Mouse (Mus musculus): ENCODE measurements around the gene Tmem184a.

Tmem184a gene

GRCm38 (mm10) chr5:139794137-139794536, 25.6 kb downstream of the Tmem184a start:
- no peak for DNase-seq (ENCODE audit: extremely low spot score, low read depth, low spot score)

GRCm38 (mm10) chr5:139793338-139794089, 26.2 kb downstream of the Tmem184a start:
- DNase-seq (ENCODE audit: extremely low spot score, low read depth, low spot score): no peak

GRCm38 (mm10) chr5:139792966-139793337, 26.8 kb downstream of the Tmem184a start:
- DNase-seq (ENCODE audit: extremely low spot score, low read depth, low spot score): no peak

- no peak for DNase-seq (ENCODE audit: extremely low spot score, low read depth, low spot score)
Observed at GRCm38 (mm10) chr5:139792159-139792775, 27.4 kb downstream of the Tmem184a start.

- DNase-seq (ENCODE audit: extremely low spot score, low read depth, low spot score): peak; percentile 71
Observed at GRCm38 (mm10) chr5:139791227-139792158, 28.2 kb downstream of the Tmem184a start, which contains the start of gene Mafk. Mafk (plus strand) TSS chr5:139791513.

GRCm38 (mm10) chr5:139789466-139789865, 30.3 kb downstream of the Tmem184a start:
- no peak for DNase-seq (ENCODE audit: extremely low spot score, low read depth, low spot score)

- no peak for DNase-seq (ENCODE audit: extremely low spot score, low read depth, low spot score)
Observed at GRCm38 (mm10) chr5:139781406-139781805, 38.3 kb downstream of the Tmem184a start.

GRCm38 (mm10) chr5:139776966-139777365, 42.8 kb downstream of the Tmem184a start:
- DNase-seq (ENCODE audit: extremely low spot score, low read depth, low spot score): no peak

- DNase-seq (ENCODE audit: extremely low spot score, low read depth, low spot score): peak; percentile 95
Observed at GRCm38 (mm10) chr5:139775216-139775926, 44.3 kb downstream of the Tmem184a start, which contains the start of gene Ints1. Ints1 (minus strand) TSS chr5:139775674.

- DNase-seq (ENCODE audit: extremely low spot score, low read depth, low spot score): no peak
Observed at GRCm38 (mm10) chr5:139768216-139768615, 51.5 kb downstream of the Tmem184a start.

- no peak for DNase-seq (ENCODE audit: extremely low spot score, low read depth, low spot score)
Observed at GRCm38 (mm10) chr5:139764296-139764695, 55.4 kb downstream of the Tmem184a start.

GRCm38 (mm10) chr5:139758096-139758495, 61.6 kb downstream of the Tmem184a start:
- no peak for DNase-seq (ENCODE audit: extremely low spot score, low read depth, low spot score)

- DNase-seq (ENCODE audit: extremely low spot score, low read depth, low spot score): no peak
Observed at GRCm38 (mm10) chr5:139756586-139756985, 63.1 kb downstream of the Tmem184a start.

GRCm38 (mm10) chr5:139756135-139756534, 63.6 kb downstream of the Tmem184a start:
- DNase-seq (ENCODE audit: extremely low spot score, low read depth, low spot score): no peak

GRCm38 (mm10) chr5:139754753-139755152, 65.0 kb downstream of the Tmem184a start:
- no peak for DNase-seq (ENCODE audit: extremely low spot score, low read depth, low spot score)
